Mouse (Mus musculus): ENCODE measurements around the gene Sirpb1b. TPM values are rescaled to one million over a fixed set of nuclear protein-coding genes. Genes with fewer than 3 reads are reported as not detected.

Gene Sirpb1b
- polyA plus RNA-seq (2012), result not detected in 2 replicates

DNA sequence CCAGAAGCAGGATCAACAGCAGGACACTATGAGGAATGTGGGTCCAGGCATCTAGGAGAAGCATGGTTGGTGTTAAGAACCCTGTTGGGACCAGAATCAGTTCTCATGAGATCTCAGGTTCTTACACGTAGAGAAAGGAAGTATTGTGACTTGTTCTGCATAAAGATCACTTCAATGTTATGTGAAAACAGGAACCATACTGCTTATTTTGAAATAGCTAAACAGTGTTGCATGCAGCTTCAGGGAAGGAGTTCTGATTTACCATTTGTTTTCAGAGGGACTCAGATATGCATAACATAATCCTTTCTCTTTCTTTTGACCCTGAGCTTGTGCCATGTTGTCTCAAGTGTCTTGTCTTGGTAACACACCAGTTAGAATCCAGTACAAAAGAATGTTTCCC is at the start of gene Sirpb1b:
Gene Sirpb1b, minus strand, starts transcription at position 179 of the 400 bp plus-strand sequence.

Other genes with a start within 250 kb of the Sirpb1b start
- gene Gm9733, start 242.8 kb downstream of the Sirpb1b start, polyA plus RNA-seq (2012), result 0.16 TPM in 1 of 2 replicates, not detected in the other
- 0.11 TPM in 1 of 2 replicates, not detected in the other for gene Sirpb1a, start 148.5 kb downstream of the Sirpb1b start, polyA plus RNA-seq (2012)

All from megakaryocyte-erythroid progenitor cell, adult 5 weeks (primary cell).